Mouse (Mus musculus) kidney, embryonic 15.5 days (tissue): ENCODE measurements around the gene Zfp335. TPM values are rescaled to one million over a fixed set of nuclear protein-coding genes. Genes with fewer than 3 reads are reported as not detected.

Experiments used
- ATAC-seq: fragments of 200-750 bp; cut with Nextera tagmentation; replicated peaks from 2 replicates; pipeline ENCODE4 v1.8.0; 2017; ENCODE audit warnings: moderate TSS enrichment; ENCODE audit not compliant: low FRiP score
- H3K27ac ChIP-seq: fragments of 300-500 bp; sonication (generic); 2 replicates; pipeline ENCODE4 v1.5.1; 2015; ENCODE audit warnings: mild to moderate bottlenecking, inconsistent platforms
- H3K27me3 ChIP-seq: fragments of 300-500 bp; sonication (generic); 2 replicates; pipeline ENCODE4 v1.6.1; 2015; ENCODE audit warnings: inconsistent platforms
- H3K36me3 ChIP-seq: fragments of 300-500 bp; sonication (generic); 2 replicates; pipeline ENCODE4 v1.6.1; 2015; ENCODE audit warnings: inconsistent platforms
- H3K4me1 ChIP-seq: fragments of 300-500 bp; sonication (generic); 2 replicates; pipeline ENCODE4 v1.6.1; 2015; ENCODE audit warnings: inconsistent platforms
- H3K4me2 ChIP-seq: fragments of 300-500 bp; sonication (generic); 2 replicates; pipeline ENCODE4 v1.6.1; 2015; ENCODE audit warnings: moderate library complexity, mild to moderate bottlenecking, inconsistent platforms
- H3K4me3 ChIP-seq: fragments of 300-500 bp; sonication (generic); replicated peaks from 2 replicates; pipeline ENCODE4 v1.5.1; 2015; ENCODE audit warnings: mild to moderate bottlenecking, inconsistent platforms
- H3K9ac ChIP-seq: fragments of 300-500 bp; sonication (generic); 2 replicates; pipeline ENCODE4 v1.6.1; 2015; ENCODE audit warnings: mild to moderate bottlenecking, inconsistent platforms
- H3K9me3 ChIP-seq: fragments of 300-500 bp; sonication (generic); replicated peaks from 2 replicates; pipeline ENCODE4 v1.6.1; 2016; ENCODE audit warnings: inconsistent platforms
- WGBS: fragments of 180-500 bp; shearing (Covaris S2); methylation state at CpG from one replicate; pipeline ENCODE4 v1.1.7; 2015; ENCODE audit warnings: mixed read lengths; 5-methylcytosine and 5-hydroxymethylcytosine counted together
- polyA plus RNA-seq: library from polyadenylated mRNA; unstranded; fragments of >200 nt; fragmentation: Nextera tagmentation; extraction: Ambion mirVana; gene quantifications from 2 replicates; pipeline ENCODE4 v1.2.1, GENCODE M21; 2015

The Zfp335 gene
- polyA plus RNA-seq, 1 experiment from 2014 or later, result 14.4 TPM

DNA sequence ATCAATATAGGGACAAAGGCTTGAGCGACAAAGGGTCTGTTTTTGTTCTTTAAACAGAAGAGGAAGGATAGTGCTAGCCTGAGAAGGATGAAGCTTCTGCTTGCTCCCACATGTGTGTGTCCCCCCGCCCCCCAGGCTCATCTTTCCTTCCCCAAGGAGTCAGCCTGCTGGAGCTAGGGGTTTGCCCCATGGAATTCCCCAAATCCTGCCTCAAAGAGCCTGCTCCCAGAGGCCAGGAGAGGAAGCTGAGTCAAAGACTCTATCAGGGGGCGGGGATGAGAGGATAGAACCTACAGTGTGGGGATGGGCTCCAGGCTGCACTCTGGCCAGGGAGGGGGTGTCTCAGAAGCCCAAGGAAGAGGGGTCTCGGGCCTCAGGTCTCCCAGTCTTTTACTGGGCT is 35.9 kb upstream of the Zfp335 start:
- WGBS, result 32% methylated on average over 4 of the region's 4 CpGs
- peaks cover 70% of the 10 kb centered on the region for H3K27me3 ChIP-seq
- no peak overlapping the region for H3K27ac ChIP-seq
- H3K4me2 ChIP-seq, result no peak overlapping the region
- no peak overlapping the region for H3K9ac ChIP-seq
- ATAC-seq, result no peak
- H3K9me3 ChIP-seq, result no peaks in the 10 kb centered on the region
- no peak overlapping the region for H3K4me3 ChIP-seq
- H3K36me3 ChIP-seq, result no peaks in the 10 kb centered on the region
- H3K4me1 ChIP-seq, result peaks cover 17% of the 10 kb centered on the region; the same call in 1 of the 2 replicates

DNA sequence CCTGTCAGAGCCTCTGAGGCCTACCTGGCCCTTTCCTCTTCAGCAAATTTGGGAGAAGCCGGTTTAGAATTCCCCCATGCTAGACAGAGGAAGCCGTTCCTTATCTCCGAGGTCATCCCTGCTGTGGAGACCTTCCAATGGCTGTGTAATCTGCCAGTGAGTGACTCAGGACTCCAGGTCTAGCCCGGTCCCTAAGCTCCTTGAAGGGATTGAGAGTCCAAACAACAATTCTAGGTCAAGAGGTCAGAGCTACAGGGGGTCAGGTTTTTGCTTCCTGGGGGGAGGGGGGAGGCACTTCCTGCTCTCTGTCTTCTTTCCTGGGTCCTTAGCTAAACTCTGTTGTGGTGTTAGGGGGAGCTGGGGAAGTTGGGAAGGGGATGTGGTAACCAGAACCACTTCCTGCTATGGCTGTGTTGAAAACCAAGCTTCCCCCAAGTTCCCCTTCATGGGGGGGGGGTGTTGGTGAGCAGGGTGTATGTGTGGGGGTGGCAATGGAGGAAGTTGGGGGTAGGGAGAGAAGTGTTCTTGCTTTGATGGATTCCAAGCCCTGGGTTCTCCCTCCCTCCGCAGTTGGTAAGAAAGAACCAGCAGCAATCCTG is 31.2 kb upstream of the Zfp335 start:
- H3K9me3 ChIP-seq, result no peaks in the 10 kb centered on the region
- H3K27ac ChIP-seq, result no peak overlapping the region
- peaks cover 48% of the 10 kb centered on the region for H3K27me3 ChIP-seq
- no peaks in the 10 kb centered on the region for H3K36me3 ChIP-seq
- peaks cover 40% of the 10 kb centered on the region for H3K4me1 ChIP-seq
- no peak overlapping the region for H3K9ac ChIP-seq
- no peak overlapping the region for H3K4me2 ChIP-seq
- 28% methylated on average over 5 of the region's 5 CpGs for WGBS
- ATAC-seq, result no peak
- H3K4me3 ChIP-seq, result no peak overlapping the region

- 18% methylated on average over 10 of the region's 10 CpGs for WGBS
- no peak within 1 kb of the TSS for H3K27ac ChIP-seq
- H3K27me3 ChIP-seq, result peaks cover 31% of the 10 kb centered on the region
- no peak for ATAC-seq
- H3K4me2 ChIP-seq, result no peak within 1 kb of the TSS; the same call in 1 of the 2 replicates
- no peaks in the 10 kb centered on the region for H3K36me3 ChIP-seq
- peaks cover 40% of the 10 kb centered on the region for H3K4me1 ChIP-seq
- no peaks in the 10 kb centered on the region for H3K9me3 ChIP-seq
- H3K9ac ChIP-seq, result no peak within 1 kb of the TSS
- no peak within 1 kb of the TSS for H3K4me3 ChIP-seq
Measured at GRCm38 (mm10) chr2:164940140-164940830, 28.7 kb upstream of the Zfp335 start, which contains the start of gene Mmp9. Gene Mmp9, plus strand, starts transcription at chr2:164940780.

GRCm38 (mm10) chr2:164939106-164939505 is 27.5 kb upstream of the Zfp335 start:
- WGBS, result 2% methylated on average over 11 of the region's 11 CpGs
- H3K27me3 ChIP-seq, result peaks cover 39% of the 10 kb centered on the region
- ATAC-seq, result 0 out of 2 replicates have a peak, but pooled peaks have one; percentile 23
- peak overlapping the region; percentile 38 for H3K4me3 ChIP-seq
- H3K4me1 ChIP-seq, result peaks cover 40% of the 10 kb centered on the region
- H3K27ac ChIP-seq, result no peak overlapping the region
- no peaks in the 10 kb centered on the region for H3K36me3 ChIP-seq
- peak overlapping the region; percentile 64 for H3K4me2 ChIP-seq
- H3K9me3 ChIP-seq, result no peaks in the 10 kb centered on the region
- H3K9ac ChIP-seq, result peak overlapping the region; percentile 6; the same call in 1 of the 2 replicates

- Histone ChIP-seq H3K27me3 (peaks cover 40% of the 10 kb centered on the region), H3K36me3 (no peaks in the 10 kb centered on the region), H3K4me2 (peak overlapping the region; percentile 64), H3K4me3 (peak overlapping the region; percentile 38), H3K9me3 (no peaks in the 10 kb centered on the region), H3K4me1 (peaks cover 40% of the 10 kb centered on the region), H3K27ac (no peak overlapping the region), H3K9ac (peak overlapping the region; percentile 6; the same call in 1 of the 2 replicates)
- WGBS, result 1% methylated on average over 39 of the region's 39 CpGs
- ATAC-seq, result peak; percentile 77
Measured at GRCm38 (mm10) chr2:164938146-164939091, 26.9 kb upstream of the Zfp335 start.

- no peak for ATAC-seq
- Histone ChIP-seq H3K4me3 (no peak overlapping the region), H3K36me3 (no peaks in the 10 kb centered on the region), H3K27ac (no peak overlapping the region), H3K27me3 (peaks cover 43% of the 10 kb centered on the region), H3K9me3 (no peaks in the 10 kb centered on the region), H3K9ac (no peak overlapping the region), H3K4me1 (peaks cover 33% of the 10 kb centered on the region), H3K4me2 (no peak overlapping the region)
- 71% methylated on average over 4 of the region's 4 CpGs for WGBS
Measured at GRCm38 (mm10) chr2:164935991-164936390, 24.4 kb upstream of the Zfp335 start.

GRCm38 (mm10) chr2:164933534-164933933 is 22.0 kb upstream of the Zfp335 start:
- Histone ChIP-seq H3K27ac (no peak overlapping the region), H3K9ac (no peak overlapping the region), H3K4me2 (no peak overlapping the region), H3K4me1 (peaks cover 18% of the 10 kb centered on the region), H3K36me3 (no peaks in the 10 kb centered on the region), H3K9me3 (no peaks in the 10 kb centered on the region), H3K27me3 (peaks cover 25% of the 10 kb centered on the region), H3K4me3 (no peak overlapping the region)
- WGBS, result 39% methylated on average over 9 of the region's 10 CpGs
- ATAC-seq, result no peak

- Histone ChIP-seq H3K4me2 (no peak overlapping the region), H3K27ac (no peak overlapping the region), H3K4me1 (peaks cover 11% of the 10 kb centered on the region; the same call in 1 of the 2 replicates), H3K27me3 (peaks cover 16% of the 10 kb centered on the region), H3K36me3 (no peaks in the 10 kb centered on the region), H3K9me3 (no peaks in the 10 kb centered on the region), H3K9ac (no peak overlapping the region), H3K4me3 (no peak overlapping the region)
- ATAC-seq, result no peak
- WGBS, result 42% methylated on average over 11 of the region's 11 CpGs
Measured at GRCm38 (mm10) chr2:164930706-164931581, 19.4 kb upstream of the Zfp335 start.

DNA sequence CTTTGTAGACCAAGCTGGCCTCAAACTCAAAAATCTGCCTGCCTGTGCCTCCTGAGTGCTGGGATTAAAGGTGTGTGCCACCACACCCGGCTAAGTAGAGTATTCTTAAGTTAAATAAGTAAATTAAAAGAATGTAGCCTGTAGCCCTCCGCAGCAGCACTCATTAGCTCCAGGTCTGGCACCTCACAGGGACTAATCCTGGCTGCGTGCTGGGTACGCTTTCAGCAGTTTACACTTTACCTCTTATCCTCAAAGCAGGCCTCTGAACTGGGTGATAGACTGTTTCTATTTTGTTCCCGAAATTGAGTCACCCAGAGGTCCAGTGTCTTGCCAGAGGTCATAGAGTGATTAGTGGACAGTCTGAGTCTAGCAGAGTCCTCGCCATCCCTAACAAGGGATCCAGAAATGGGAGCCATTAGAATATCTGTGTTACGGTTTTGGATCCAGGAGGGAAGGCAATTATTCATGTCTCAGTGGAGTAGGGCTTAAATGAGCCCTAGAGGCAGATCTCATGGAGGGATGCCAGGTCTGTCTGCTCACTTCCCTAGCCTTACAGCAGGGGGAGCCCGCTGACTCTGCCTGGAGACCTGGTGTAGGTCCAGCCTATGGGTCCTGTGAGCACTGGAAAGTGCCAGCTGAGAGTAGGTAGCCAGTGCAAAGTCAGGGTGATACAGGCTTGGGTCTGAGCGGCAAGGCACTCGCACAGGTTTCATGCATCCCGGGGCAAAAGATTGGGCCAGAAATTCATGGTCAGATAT is 12.7 kb upstream of the Zfp335 start:
- H3K4me1 ChIP-seq, result peaks cover 22% of the 10 kb centered on the region
- H3K27me3 ChIP-seq, result no peaks in the 10 kb centered on the region
- no peak overlapping the region for H3K9ac ChIP-seq
- peaks cover 11% of the 10 kb centered on the region for H3K36me3 ChIP-seq
- no peak overlapping the region for H3K27ac ChIP-seq
- ATAC-seq, result peak; percentile 68; the same call in 1 of the 2 replicates
- H3K4me3 ChIP-seq, result no peak overlapping the region
- 38% methylated on average over 11 of the region's 11 CpGs for WGBS
- H3K4me2 ChIP-seq, result no peak overlapping the region
- H3K9me3 ChIP-seq, result no peaks in the 10 kb centered on the region

- WGBS, result 26% methylated on average over 4 of the region's 4 CpGs
- Histone ChIP-seq H3K9ac (no peak overlapping the region), H3K27ac (no peak overlapping the region)
Measured at GRCm38 (mm10) chr2:164923291-164923690, 11.7 kb upstream of the Zfp335 start.

More at GRCm38 (mm10) chr2:164923291-164923690, 11.7 kb upstream of the Zfp335 start:
- Histone ChIP-seq H3K4me3 (no peak overlapping the region), H3K4me1 (peaks cover 22% of the 10 kb centered on the region), H3K27me3 (no peaks in the 10 kb centered on the region), H3K9me3 (no peaks in the 10 kb centered on the region), H3K4me2 (no peak overlapping the region), H3K36me3 (peaks cover 17% of the 10 kb centered on the region)
- ATAC-seq, result no peak
